Comparison of ENCODE assay signal across 8 mouse cellular contexts in genomic region chr6:145862739-145863064, GRCm38 (mm10). TPM values are rescaled to one million over a fixed set of nuclear protein-coding genes. Genes with fewer than 3 reads are reported as not detected.
DNase-seq lines count a peak whose midpoint lies in the region; ATAC-seq and TF ChIP-seq lines count a peak whose summit lies in the region.

No protein-coding gene starts in this region.

- DNase-seq in heart, embryonic 10.5 days (ENCODE audit: low spot score) = no peak
- DNase-seq in heart, adult 11 months = no peak
- DNase-seq in thymus, adult 2 months = no peak
- no peak for DNase-seq in thymus, adult 18-20 months
- DNase-seq in adrenal gland, postnatal 36 days = no peak
- DNase-seq in adrenal gland, postnatal 14 days = no peak

- WGBS in heart, embryonic 10.5 days = 1% methylated on average over 35 of the region's 35 CpGs
- WGBS in thymus, adult 2 months = 9% methylated on average over 35 of the region's 35 CpGs
- 4% methylated on average over 35 of the region's 35 CpGs for WGBS in liver, embryonic 12.5 days (ENCODE audit: insufficient replicate concordance)

- H3K9me3 ChIP-seq in heart, embryonic 10.5 days = no peaks in the 10 kb centered on the region
- H3K9me3 ChIP-seq in liver, embryonic 12.5 days (replicated peaks) = no peaks in the 10 kb centered on the region

- H3K4me2 ChIP-seq in liver, embryonic 12.5 days = peak overlapping the region; percentile 80

- TF ChIP-seq CTCF in thymus, adult 2 months (IDR thresholded peaks at IDR 0.05; ENCODE audit: borderline replicate concordance, control insufficient read depth, extremely low read depth, insufficient read depth, low read length, poor library complexity) = no peak

- H3K27ac ChIP-seq in heart, embryonic 10.5 days = peak overlapping the region; percentile 92
- H3K27ac ChIP-seq in thymus, adult 2 months (ENCODE audit: control insufficient read depth, insufficient read depth, low read length) = no peak overlapping the region
- no peak overlapping the region for H3K27ac ChIP-seq in liver, embryonic 12.5 days

- no peak for TF ChIP-seq POLR2A in thymus, adult 2 months (IDR thresholded peaks at IDR 0.05; ENCODE audit: control insufficient read depth, extremely low read depth, insufficient read depth, low read length, poor library complexity)

- H3K27me3 ChIP-seq in heart, embryonic 10.5 days (ENCODE audit: insufficient read depth, poor library complexity, severe bottlenecking) = peaks cover 45% of the 10 kb centered on the region
- peaks cover 34% of the 10 kb centered on the region for H3K27me3 ChIP-seq in thymus, adult 2 months (ENCODE audit: control insufficient read depth, insufficient read depth, low read length)
- peaks cover 71% of the 10 kb centered on the region for H3K27me3 ChIP-seq in liver, embryonic 12.5 days (replicated peaks)

- ATAC-seq in liver, embryonic 12.5 days = no peak
- ATAC-seq in CD4-positive, CD25-positive, alpha-beta regulatory T cell, adult 4 months = no peak

- no peak overlapping the region for H3K9ac ChIP-seq in liver, embryonic 12.5 days

- H3K4me3 ChIP-seq in heart, embryonic 10.5 days = peak overlapping the region; percentile 78
- H3K4me3 ChIP-seq in thymus, adult 2 months (ENCODE audit: control insufficient read depth, insufficient read depth, low read length) = peak overlapping the region; percentile 33
- H3K4me3 ChIP-seq in liver, embryonic 12.5 days = peak overlapping the region; percentile 54

- no peaks in the 10 kb centered on the region; the same call in 1 of the 2 replicates for H3K36me3 ChIP-seq in heart, embryonic 10.5 days
- H3K36me3 ChIP-seq in thymus, adult 2 months (ENCODE audit: control insufficient read depth, insufficient read depth, low read length) = no peaks in the 10 kb centered on the region
- H3K36me3 ChIP-seq in liver, embryonic 12.5 days = no peaks in the 10 kb centered on the region

- peaks cover 47% of the 10 kb centered on the region for H3K4me1 ChIP-seq in heart, embryonic 10.5 days
- peaks cover 29% of the 10 kb centered on the region for H3K4me1 ChIP-seq in thymus, adult 2 months (replicated peaks; ENCODE audit: control insufficient read depth, insufficient read depth, low read length)
- H3K4me1 ChIP-seq in liver, embryonic 12.5 days = peaks cover 27% of the 10 kb centered on the region

RNA-seq across cellular contexts. Expression of gene Bhlhe41, which starts 2.7 kb away (rescaled TPM):
- 3.8 and 7.4 TPM in 2 replicates for polyA plus RNA-seq in heart, embryonic 10.5 days (2016; fragmentation: Nextera tagmentation; extraction: Ambion mirVana)
- 10.5 and 16.1 TPM in 2 replicates for polyA plus RNA-seq in thymus, adult 2 months (2012; rRNA removed)
- polyA plus RNA-seq in liver, embryonic 12.5 days (2016; fragmentation: Nextera tagmentation; extraction: Ambion mirVana) = 0.11 and 0.15 TPM in 2 replicates
- 10 to 100 TPM; 12.3 to 16.5 TPM for total RNA-seq in adrenal gland, postnatal 36 days (2021)
- 4.5 and 4.6 TPM in 2 replicates for total RNA-seq in adrenal gland, postnatal 14 days (2021)
- polyA plus RNA-seq in CD4-positive, CD25-positive, alpha-beta regulatory T cell, adult 4 months (2017; shearing (Covaris generic)) = under 1 TPM; 0.22 to 0.26 TPM
